Mouse (Mus musculus) stomach, adult 2 months (tissue): ENCODE measurements around the gene Suox. TPM values are rescaled to one million over a fixed set of nuclear protein-coding genes. Genes with fewer than 3 reads are reported as not detected.

ENCODE experiments used
- polyA plus RNA-seq: library from polyadenylated mRNA; depleted of rRNA; stranded (reverse); fragments of >200 nt; gene quantifications from 2 replicates; pipeline ENCODE4 v1.2.3, GENCODE M21; 2012; rRNA removed

Suox gene
- polyA plus RNA-seq, result 19.1 and 36.0 TPM in 2 replicates

GRCm38 (mm10) chr10:128673763-128674468 is at the start of gene Suox:
Suox (minus strand) TSS chr10:128674073.

GRCm38 (mm10) chr10:128704491-128705316 is 30.8 kb upstream of the Suox start, which contains the start of gene Cdk2:
Cdk2 (minus strand) TSS chr10:128705031.

GRCm38 (mm10) chr10:128703895-128704294 is 30.0 kb upstream of the Suox start, which contains the start of gene Pmel:
Pmel (plus strand) TSS chr10:128704195.

GRCm38 (mm10) chr10:128695992-128696807 is 22.3 kb upstream of the Suox start, which contains the start of gene Rab5b:
Rab5b (minus strand) TSS chr10:128696264.

GRCm38 (mm10) chr10:128645111-128646011 is 28.5 kb downstream of the Suox start, which contains the start of gene Ikzf4:
Ikzf4 (minus strand) TSS chr10:128645991.

GRCm38 (mm10) chr10:128626311-128627310 is 47.3 kb downstream of the Suox start, which contains the start of gene Rps26:
Rps26 (minus strand) TSS chr10:128626747.

Other genes starting within 250 kb of the Suox start
- gene Smarcc2, start 214.8 kb downstream of the Suox start, polyA plus RNA-seq, result 32.1 and 38.8 TPM in 2 replicates
- gene Myl6, start 179.9 kb downstream of the Suox start, polyA plus RNA-seq, result 404 and 639 TPM in 2 replicates
- gene Myl6b, start 175.4 kb downstream of the Suox start, polyA plus RNA-seq, result 1.6 and 1.9 TPM in 2 replicates
- 22.8 and 23.2 TPM in 2 replicates for gene Esyt1, start 148.2 kb downstream of the Suox start, polyA plus RNA-seq
- 6.9 and 7.8 TPM in 2 replicates for gene Zc3h10, start 126.3 kb downstream of the Suox start, polyA plus RNA-seq
- 1,075 and 1,307 TPM in 2 replicates for gene Rpl41, start 124.8 kb downstream of the Suox start, polyA plus RNA-seq
- gene Pa2g4, start 108.1 kb downstream of the Suox start, polyA plus RNA-seq, result 4.8 and 7.2 TPM in 2 replicates
- 15.2 and 18.8 TPM in 2 replicates for gene Erbb3, start 84.4 kb downstream of the Suox start, polyA plus RNA-seq
- 506 and 586 TPM in 2 replicates for gene Rps26, start 47.3 kb downstream of the Suox start, polyA plus RNA-seq
- gene Ikzf4, start 28.1 kb downstream of the Suox start, polyA plus RNA-seq, result 0.70 and 0.71 TPM in 2 replicates
- gene Rab5b, start 22.2 kb upstream of the Suox start, polyA plus RNA-seq, result 35.8 and 44.6 TPM in 2 replicates
- gene Pmel, start 30.1 kb upstream of the Suox start, polyA plus RNA-seq, result 1.5 and 1.8 TPM in 2 replicates
- gene Cdk2, start 31.0 kb upstream of the Suox start, polyA plus RNA-seq, result 4.8 and 7.7 TPM in 2 replicates
- 11.9 and 18.1 TPM in 2 replicates for gene Dgka, start 70.8 kb upstream of the Suox start, polyA plus RNA-seq
- 7.1 and 7.7 TPM in 2 replicates for gene Pym1, start 73.8 kb upstream of the Suox start, polyA plus RNA-seq
- gene Mmp19, start 116.8 kb upstream of the Suox start, polyA plus RNA-seq, result 1.2 and 1.7 TPM in 2 replicates
- 4.2 and 6.2 TPM in 2 replicates for gene Dnajc14, start 130.0 kb upstream of the Suox start, polyA plus RNA-seq
- 9.4 and 11.5 TPM in 2 replicates for gene Tmem198b, start 130.3 kb upstream of the Suox start, polyA plus RNA-seq
- 0.31 and 0.76 TPM in 2 replicates for gene Sarnp, start 143.3 kb upstream of the Suox start, polyA plus RNA-seq
- gene Ormdl2, start 147.6 kb upstream of the Suox start, polyA plus RNA-seq, result 39.1 and 41.1 TPM in 2 replicates
- gene Gdf11, start 217.6 kb upstream of the Suox start, polyA plus RNA-seq, result 0.54 TPM in 2 replicates
- 52.8 and 59.1 TPM in 2 replicates for gene Cd63, start 226.9 kb upstream of the Suox start, polyA plus RNA-seq
- 13.0 and 16.4 TPM in 2 replicates for gene Rdh5, start 248.8 kb upstream of the Suox start, polyA plus RNA-seq
- gene Bloc1s1, start 250.0 kb upstream of the Suox start, polyA plus RNA-seq, result 50.6 and 55.1 TPM in 2 replicates